Mouse (Mus musculus): Measurements from ENCODE around the gene Ccdc9. TPM values are rescaled to one million over a fixed set of nuclear protein-coding genes. Genes with fewer than 3 reads are reported as not detected.

Gene Ccdc9
- total and polyA plus RNA-seq, 3 experiments, result 63.6 to 97.1 TPM; not detected in 1

- peaks cover 4 to 15% of the 10 kb centered on the region in 2 experiments; a peak in 3 of 4 replicates for H3K4me1 ChIP-seq (ENCODE audit: control insufficient read depth in 1 of 2, insufficient read depth in 2 of 2, low read length in 2 of 2)
- peak; percentile 43; the same call in 1 of the 2 replicates for TF ChIP-seq MXI1 (IDR thresholded peaks at IDR 0.05; ENCODE audit: low read depth, low read length)
- TF ChIP-seq UBTF (IDR thresholded peaks at IDR 0.05; ENCODE audit: borderline replicate concordance, insufficient read depth, low read depth, low read length), result 0 out of 2 replicates have a peak, but pooled peaks have one; percentile 52
- no peak for TF ChIP-seq MAFK (IDR thresholded peaks at IDR 0.05; ENCODE audit: borderline replicate concordance, low read depth, low read length)
- TF ChIP-seq POLR2A (IDR thresholded peaks at IDR 0.05; ENCODE audit: control insufficient read depth in 1 of 2, insufficient read depth in 1 of 2, low read depth in 1 of 2, low read length in 2 of 2, poor library complexity in 1 of 2), result peak in 1 of 2 experiments; percentile 18; a peak in 1 of 4 replicates
- H3K27ac ChIP-seq (ENCODE audit: control insufficient read depth, low read depth, low read length), result peak overlapping the region; percentile 65
- no peaks in the 10 kb centered on the region for H3K27me3 ChIP-seq (ENCODE audit: control insufficient read depth in 1 of 2, insufficient read depth in 2 of 2, low read length in 2 of 2)
- DNase-seq (ENCODE audit: low read depth, low spot score), result peak; percentile 50
- H3K4me3 ChIP-seq (ENCODE audit: control insufficient read depth in 1 of 2, insufficient read depth in 1 of 2, low read depth in 2 of 2, low read length in 2 of 2), result peak overlapping the region; percentile 65 to 87
- peak overlapping the region; percentile 88 for H3K9ac ChIP-seq (ENCODE audit: control insufficient read depth, low read depth, low read length, poor library complexity, severe bottlenecking)
- no peaks in the 10 kb centered on the region for H3K9me3 ChIP-seq (replicated peaks; ENCODE audit: insufficient read depth, low read length)
- H3K36me3 ChIP-seq (ENCODE audit: control insufficient read depth in 1 of 2, insufficient read depth in 2 of 2, low read length in 2 of 2), result peaks cover 0 to 5% of the 10 kb centered on the region in 2 experiments; a peak in 2 of 4 replicates
- peaks cover 14% of the 10 kb centered on the region for H3K79me2 ChIP-seq (ENCODE audit: control insufficient read depth, insufficient read depth, low read length, poor library complexity)
Observed at GRCm38 (mm10) chr7:16312011-16312671, 25.5 kb upstream of the Ccdc9 start.

- TF ChIP-seq CHD1 (IDR thresholded peaks at IDR 0.05; ENCODE audit: low read depth, low read length) (no peak), POLR2A (IDR thresholded peaks at IDR 0.05; ENCODE audit: control insufficient read depth in 1 of 2, insufficient read depth in 1 of 2, low read depth in 1 of 2, low read length in 2 of 2, poor library complexity in 1 of 2) (no peak), USF1 (IDR thresholded peaks at IDR 0.05; ENCODE audit: low read depth, low read length) (no peak), HCFC1 (IDR thresholded peaks at IDR 0.05; ENCODE audit: low read depth, low read length) (no peak), KAT2A (conservative IDR thresholded peaks at IDR 0.05; ENCODE audit: low read depth, low read length) (no peak), MAX (IDR thresholded peaks at IDR 0.05; ENCODE audit: low read length) (no peak), USF2 (IDR thresholded peaks at IDR 0.05; ENCODE audit: borderline replicate concordance in 1 of 2, insufficient read depth in 1 of 2, low read depth in 1 of 2, low read length in 2 of 2) (no peak), SIN3A (IDR thresholded peaks at IDR 0.05; ENCODE audit: low read length) (no peak; the same call in 1 of the 2 replicates), MEF2A (IDR thresholded peaks at IDR 0.05; ENCODE audit: extremely low read depth, insufficient replicate concordance, low read depth, low read length, poor library complexity, severe bottlenecking) (no peak), GABPA (IDR thresholded peaks at IDR 0.05; ENCODE audit: low read depth, low read length) (no peak), E2F4 (IDR thresholded peaks at IDR 0.05; ENCODE audit: borderline replicate concordance, low read depth, low read length) (no peak), JUND (IDR thresholded peaks at IDR 0.05; ENCODE audit: low read depth, low read length) (no peak), SMC3 (IDR thresholded peaks at IDR 0.05; ENCODE audit: low read depth, low read length) (no peak), ZKSCAN1 (IDR thresholded peaks at IDR 0.05; ENCODE audit: low read depth, low read length) (no peak), RAD21 (IDR thresholded peaks at IDR 0.05; ENCODE audit: low read depth, low read length) (no peak), MAZ (IDR thresholded peaks at IDR 0.05; ENCODE audit: low read depth, low read length) (no peak; the same call in 1 of the 2 replicates), RCOR1 (IDR thresholded peaks at IDR 0.05; ENCODE audit: low read depth, low read length) (no peak)
- H3K79me2 ChIP-seq (ENCODE audit: control insufficient read depth, insufficient read depth, low read length, poor library complexity), result peaks cover 14% of the 10 kb centered on the region
- H3K9ac ChIP-seq (ENCODE audit: control insufficient read depth, low read depth, low read length, poor library complexity, severe bottlenecking), result peak overlapping the region; percentile 88
- H3K27ac ChIP-seq (ENCODE audit: control insufficient read depth, low read depth, low read length), result peak overlapping the region; percentile 65
- peaks cover 0 to 5% of the 10 kb centered on the region in 2 experiments; a peak in 2 of 4 replicates for H3K36me3 ChIP-seq (ENCODE audit: control insufficient read depth in 1 of 2, insufficient read depth in 2 of 2, low read length in 2 of 2)
- H3K27me3 ChIP-seq (ENCODE audit: control insufficient read depth in 1 of 2, insufficient read depth in 2 of 2, low read length in 2 of 2), result no peaks in the 10 kb centered on the region
- peaks cover 4 to 15% of the 10 kb centered on the region in 2 experiments; a peak in 3 of 4 replicates for H3K4me1 ChIP-seq (ENCODE audit: control insufficient read depth in 1 of 2, insufficient read depth in 2 of 2, low read length in 2 of 2)
- H3K4me3 ChIP-seq (ENCODE audit: control insufficient read depth in 1 of 2, insufficient read depth in 1 of 2, low read depth in 2 of 2, low read length in 2 of 2), result peak overlapping the region; percentile 65 to 87
- H3K9me3 ChIP-seq (replicated peaks; ENCODE audit: insufficient read depth, low read length), result no peaks in the 10 kb centered on the region
- peak; percentile 73 for DNase-seq (ENCODE audit: low read depth, low spot score)
Observed at GRCm38 (mm10) chr7:16311453-16312004, 24.9 kb upstream of the Ccdc9 start.
